Comparison of ENCODE assay signal across 8 mouse cellular contexts in genomic region chr7:68275838-68276731, GRCm38 (mm10). TPM values are rescaled to one million over a fixed set of nuclear protein-coding genes. Genes with fewer than 3 reads are reported as not detected.
DNase-seq lines count a peak whose midpoint lies in the region; ATAC-seq and TF ChIP-seq lines count a peak whose summit lies in the region.

No protein-coding gene starts in this region.

- H3K4me3 ChIP-seq in testis, adult 2 months (ENCODE audit: control insufficient read depth, low read depth, low read length): peak overlapping the region; percentile 39
- peak overlapping the region; percentile 15 for H3K4me3 ChIP-seq in forebrain, embryonic 11.5 days (ENCODE audit: low read depth, low read length)
- H3K4me3 ChIP-seq in kidney, embryonic 16.5 days (ENCODE audit: low read length): peak overlapping the region; percentile 40
- H3K4me3 ChIP-seq in megakaryocyte, embryonic 14.5 days (replicated peaks): peak overlapping the region; percentile 92
- H3K4me3 ChIP-seq in stomach, embryonic 16.5 days (replicated peaks; ENCODE audit: low read length): peak overlapping the region; percentile 44

- no peak overlapping the region for H3K27ac ChIP-seq in testis, adult 2 months (ENCODE audit: control insufficient read depth, insufficient read depth, low read depth, low read length)
- H3K27ac ChIP-seq in forebrain, embryonic 11.5 days (ENCODE audit: low read depth, low read length): no peak overlapping the region
- H3K27ac ChIP-seq in kidney, embryonic 16.5 days (ENCODE audit: low read length): no peak overlapping the region
- H3K27ac ChIP-seq in stomach, embryonic 16.5 days (ENCODE audit: low read length): no peak overlapping the region

- no peaks in the 10 kb centered on the region for H3K27me3 ChIP-seq in testis, adult 2 months (ENCODE audit: control insufficient read depth, insufficient read depth, low read length)
- peaks cover 7% of the 10 kb centered on the region for H3K27me3 ChIP-seq in forebrain, embryonic 11.5 days (ENCODE audit: control insufficient read depth, insufficient read depth, low read length)
- H3K27me3 ChIP-seq in kidney, embryonic 16.5 days (ENCODE audit: insufficient read depth, low read length): no peaks in the 10 kb centered on the region
- peaks cover 19% of the 10 kb centered on the region for H3K27me3 ChIP-seq in megakaryocyte, embryonic 14.5 days (replicated peaks)
- H3K27me3 ChIP-seq in stomach, embryonic 16.5 days (ENCODE audit: control insufficient read depth, insufficient read depth, low read length): peaks cover 3% of the 10 kb centered on the region; the same call in 1 of the 2 replicates

- peak overlapping the region; percentile 56 for H3K4me2 ChIP-seq in forebrain, embryonic 11.5 days (ENCODE audit: low read depth, low read length, severe bottlenecking)
- peak overlapping the region; percentile 74 for H3K4me2 ChIP-seq in kidney, embryonic 16.5 days (replicated peaks; ENCODE audit: low read depth, low read length)
- H3K4me2 ChIP-seq in stomach, embryonic 16.5 days (ENCODE audit: low read depth, low read length): peak overlapping the region; percentile 77

- no peak for TF ChIP-seq POLR2A in testis, adult 2 months (IDR thresholded peaks at IDR 0.05; ENCODE audit: control insufficient read depth, low read depth, low read length)

- no peaks in the 10 kb centered on the region for H3K9me3 ChIP-seq in forebrain, embryonic 11.5 days (ENCODE audit: control insufficient read depth, low read length)
- H3K9me3 ChIP-seq in kidney, embryonic 16.5 days (ENCODE audit: low read length): no peaks in the 10 kb centered on the region
- no peaks in the 10 kb centered on the region for H3K9me3 ChIP-seq in megakaryocyte, embryonic 14.5 days
- no peaks in the 10 kb centered on the region for H3K9me3 ChIP-seq in stomach, embryonic 16.5 days (replicated peaks; ENCODE audit: control insufficient read depth, low read length)

- no peak for TF ChIP-seq CTCF in testis, adult 2 months (IDR thresholded peaks at IDR 0.05; ENCODE audit: control insufficient read depth, insufficient read depth, insufficient replicate concordance, low read depth, low read length)

- DNase-seq in testis, postnatal 14 days (ENCODE audit: low spot score): no peak
- peak; percentile 52 for DNase-seq in forebrain, embryonic 11.5 days (ENCODE audit: low spot score)
- DNase-seq in ovary, adult 18-20 months (ENCODE audit: low spot score): no peak
- no peak for DNase-seq in right cerebral cortex, postnatal 14 days

- H3K36me3 ChIP-seq in testis, adult 2 months (ENCODE audit: control insufficient read depth, insufficient read depth, low read length): no peaks in the 10 kb centered on the region
- no peaks in the 10 kb centered on the region for H3K36me3 ChIP-seq in forebrain, embryonic 11.5 days (ENCODE audit: control insufficient read depth, insufficient read depth, low read length)
- no peaks in the 10 kb centered on the region for H3K36me3 ChIP-seq in kidney, embryonic 16.5 days (ENCODE audit: insufficient read depth, low read length)
- no peaks in the 10 kb centered on the region for H3K36me3 ChIP-seq in megakaryocyte, embryonic 14.5 days (replicated peaks; ENCODE audit: low read length)
- no peaks in the 10 kb centered on the region for H3K36me3 ChIP-seq in stomach, embryonic 16.5 days (ENCODE audit: control insufficient read depth, insufficient read depth, low read length)

- H3K4me1 ChIP-seq in testis, adult 2 months (ENCODE audit: control insufficient read depth, insufficient read depth, low read length): peaks cover 9% of the 10 kb centered on the region
- 0 out of 2 replicates have a peak, but pooled peaks cover 3% of the 10 kb centered on the region for H3K4me1 ChIP-seq in forebrain, embryonic 11.5 days (replicated peaks; ENCODE audit: control insufficient read depth, insufficient read depth, low read length)
- peaks cover 17% of the 10 kb centered on the region for H3K4me1 ChIP-seq in kidney, embryonic 16.5 days (ENCODE audit: insufficient read depth, low read length)
- H3K4me1 ChIP-seq in megakaryocyte, embryonic 14.5 days: peaks cover 20% of the 10 kb centered on the region
- 0 out of 2 replicates have a peak, but pooled peaks cover 4% of the 10 kb centered on the region for H3K4me1 ChIP-seq in stomach, embryonic 16.5 days (ENCODE audit: control insufficient read depth, insufficient read depth, low read length)

- WGBS in forebrain, embryonic 11.5 days: 3% methylated on average over 33 of the region's 36 CpGs
- 5% methylated on average over 35 of the region's 36 CpGs for WGBS in kidney, embryonic 16.5 days
- 9% methylated on average over 36 of the region's 36 CpGs for WGBS in stomach, embryonic 16.5 days

- ATAC-seq in forebrain, embryonic 11.5 days (replicated peaks; ENCODE audit: low FRiP score): no peak
- peak; percentile 63 for ATAC-seq in kidney, embryonic 16.5 days (ENCODE audit: low FRiP score, low TSS enrichment)
- ATAC-seq in stomach, embryonic 16.5 days (ENCODE audit: insufficient read depth, low FRiP score): peak; percentile 58; the same call in 1 of the 2 replicates

- peak overlapping the region; percentile 43; the same call in 1 of the 2 replicates for H3K9ac ChIP-seq in forebrain, embryonic 11.5 days (ENCODE audit: low read length)
- H3K9ac ChIP-seq in kidney, embryonic 16.5 days (replicated peaks; ENCODE audit: low read length): peak overlapping the region; percentile 54
- peak overlapping the region; percentile 61 for H3K9ac ChIP-seq in stomach, embryonic 16.5 days (ENCODE audit: low read length)

RNA-seq across cellular contexts. Expression of gene Fam169b, which starts 2.4 kb away (rescaled TPM):
- 0.63 and 0.78 TPM in 2 replicates for polyA plus RNA-seq in testis, adult 2 months (2012; rRNA removed)
- polyA plus RNA-seq in forebrain, embryonic 11.5 days (2014; fragmentation: Nextera tagmentation; extraction: Ambion mirVana): 0.19 and 0.39 TPM in 2 replicates
- polyA plus RNA-seq in kidney, embryonic 16.5 days (2015; fragmentation: Nextera tagmentation; extraction: Ambion mirVana): 1.1 and 1.5 TPM in 2 replicates
- 0.86 TPM in 1 of 2 replicates, not detected in the other for polyA plus RNA-seq in megakaryocyte, embryonic 14.5 days (2012; ENCODE audit: insufficient read depth, low replicate concordance)
- polyA plus RNA-seq in stomach, embryonic 16.5 days (2015; fragmentation: Nextera tagmentation; extraction: Ambion mirVana): 0.34 and 0.37 TPM in 2 replicates

RNA-seq across cellular contexts. Expression of gene Pgpep1l, which starts 12.1 kb away (rescaled TPM):
- 0.11 and 0.51 TPM in 2 replicates for polyA plus RNA-seq in testis, adult 2 months (2012; rRNA removed)
- polyA plus RNA-seq in forebrain, embryonic 11.5 days (2014; fragmentation: Nextera tagmentation; extraction: Ambion mirVana): not detected in 2 replicates
- not detected in 2 replicates for polyA plus RNA-seq in kidney, embryonic 16.5 days (2015; fragmentation: Nextera tagmentation; extraction: Ambion mirVana)
- polyA plus RNA-seq in megakaryocyte, embryonic 14.5 days (2012; ENCODE audit: insufficient read depth, low replicate concordance): not detected in 2 replicates
- not detected in 2 replicates for polyA plus RNA-seq in stomach, embryonic 16.5 days (2015; fragmentation: Nextera tagmentation; extraction: Ambion mirVana)

Comparison
In these comparisons a context has a peak if more than half of its experiments do, and no peak if none do; other contexts are left out.
1. H3K4me3 ChIP-seq: peak in every context shown above with its lines; median percentile 92 in megakaryocyte, embryonic 14.5 days; 44 in stomach, embryonic 16.5 days; 40 in kidney, embryonic 16.5 days; 39 in testis, adult 2 months; 15 in forebrain, embryonic 11.5 days.